Mouse (Mus musculus): ENCODE results near the gene Hes1.

- TF ChIP-seq GATA1 (IDR thresholded peaks at IDR 0.05; ENCODE audit: low read length) (no peak), TAL1 (IDR thresholded peaks at IDR 0.05; ENCODE audit: low read length) (no peak)
Measured at GRCm38 (mm10) chr16:30083536-30083935, 19.4 kb downstream of the Hes1 start.

All from erythroblast, embryonic 14.5 days (primary cell).